Mouse (Mus musculus) midbrain, embryonic 14.5 days (tissue): ENCODE measurements around the gene Nipal4. TPM values are rescaled to one million over a fixed set of nuclear protein-coding genes. Genes with fewer than 3 reads are reported as not detected.
A peak's percentile ranks its signal among the peaks of the same experiment; 100 is the strongest.

Source experiments
- ATAC-seq: fragments of 200-750 bp; cut with Nextera tagmentation; 2 replicates; pipeline ENCODE4 v1.8.0; 2017; ENCODE audit warnings: moderate number of reproducible peaks, moderate library complexity; ENCODE audit not compliant: low FRiP score, low TSS enrichment
- DNase-seq: peaks from one replicate; pipeline ENCODE4 v3.0.0-alpha.2; 2015
- H3K27ac ChIP-seq: fragments of 300-500 bp; sonication (generic); replicated peaks from 2 replicates; pipeline ENCODE4 v1.5.1; 2014; ENCODE audit warnings: mild to moderate bottlenecking, low read depth, low read length, moderate library complexity
- H3K27me3 ChIP-seq: fragments of 300-500 bp; sonication (generic); 2 replicates; pipeline ENCODE4 v1.6.1; 2014; ENCODE audit warnings: low read length, control low read depth, mixed read lengths; ENCODE audit not compliant: control insufficient read depth, insufficient read depth
- H3K36me3 ChIP-seq: fragments of 300-500 bp; sonication (generic); 2 replicates; pipeline ENCODE4 v1.6.1; 2014; ENCODE audit warnings: low read length, control low read depth; ENCODE audit not compliant: control insufficient read depth, insufficient read depth
- H3K4me1 ChIP-seq: fragments of 300-500 bp; sonication (generic); 2 replicates; pipeline ENCODE4 v1.6.1; 2014; ENCODE audit warnings: mild to moderate bottlenecking, antibody characterized with exemption, low read length, control low read depth; ENCODE audit not compliant: control insufficient read depth, insufficient read depth
- H3K4me2 ChIP-seq: fragments of 300-500 bp; sonication (generic); 2 replicates; pipeline ENCODE4 v1.6.1; 2014; ENCODE audit warnings: mild to moderate bottlenecking, low read length, moderate library complexity
- H3K4me3 ChIP-seq: fragments of 300-500 bp; sonication (generic); replicated peaks from 2 replicates; pipeline ENCODE4 v1.5.1; 2014; ENCODE audit warnings: low read depth, low read length
- H3K9ac ChIP-seq: fragments of 300-500 bp; sonication (generic); replicated peaks from 2 replicates; pipeline ENCODE4 v1.6.1; 2014; ENCODE audit warnings: mild to moderate bottlenecking, low read length, moderate library complexity
- H3K9me3 ChIP-seq: fragments of 300-500 bp; sonication (generic); 2 replicates; pipeline ENCODE4 v1.6.1; 2016; ENCODE audit warnings: low read length, control low read depth, mixed read lengths; ENCODE audit not compliant: control insufficient read depth
- WGBS: fragments of 180-500 bp; shearing (Covaris S2); extraction: QIAGEN DNeasy Blood & Tissue Kit; methylation state at CpG from one replicate; pipeline ENCODE4 v1.1.7; 2014; 5-methylcytosine and 5-hydroxymethylcytosine counted together
- polyA plus RNA-seq: library from polyadenylated mRNA; unstranded; fragments of >200 nt; fragmentation: Nextera tagmentation; extraction: Ambion mirVana; gene quantifications from 2 replicates; pipeline ENCODE4 v1.2.1, GENCODE M21; 2014

Gene Nipal4
- 0.72 TPM in 1 of 2 replicates, not detected in the other for polyA plus RNA-seq

- H3K27ac ChIP-seq, result no peak within 1 kb of the TSS
- H3K4me2 ChIP-seq, result peak within 1 kb of the TSS; percentile 84
- H3K9ac ChIP-seq, result peak within 1 kb of the TSS; percentile 54
- no peaks in the 10 kb centered on the region for H3K36me3 ChIP-seq
- DNase-seq (peak; percentile 44), ATAC-seq (no peak)
- WGBS, result 2% methylated on average over 40 of the region's 40 CpGs
- H3K4me3 ChIP-seq, result peak within 1 kb of the TSS; percentile 42
- peaks cover 8% of the 10 kb centered on the region; the same call in 1 of the 2 replicates for H3K4me1 ChIP-seq
- no peaks in the 10 kb centered on the region for H3K9me3 ChIP-seq
- H3K27me3 ChIP-seq, result no peaks in the 10 kb centered on the region; the same call in 1 of the 2 replicates
These were observed at the start of gene Nipal4 for GRCm38 (mm10) chr11:46165866-46166585. Gene Nipal4, minus strand, starts transcription at chr11:46166508.

- no peak overlapping the region for H3K9ac ChIP-seq
- H3K4me2 ChIP-seq, result no peak overlapping the region
- DNase-seq (peak; percentile 96), ATAC-seq (peak; percentile 70; the same call in 1 of the 2 replicates)
- peaks cover 28% of the 10 kb centered on the region for H3K36me3 ChIP-seq
- H3K4me1 ChIP-seq, result peaks cover 30% of the 10 kb centered on the region
- WGBS, result 19% methylated on average over 3 of the region's 3 CpGs
- H3K27me3 ChIP-seq, result no peaks in the 10 kb centered on the region
- no peaks in the 10 kb centered on the region for H3K9me3 ChIP-seq
- peak overlapping the region; percentile 73 for H3K27ac ChIP-seq
- H3K4me3 ChIP-seq, result no peak overlapping the region
These were observed 49.0 kb upstream of the Nipal4 start for GRCm38 (mm10) chr11:46215354-46215753.

GRCm38 (mm10) chr11:46214368-46215230 is 48.3 kb upstream of the Nipal4 start:
- H3K4me2 ChIP-seq, result no peak overlapping the region
- H3K9me3 ChIP-seq, result no peaks in the 10 kb centered on the region
- 78% methylated on average over 14 of the region's 14 CpGs for WGBS
- H3K4me1 ChIP-seq, result peaks cover 25% of the 10 kb centered on the region
- peak overlapping the region; percentile 60; the same call in 1 of the 2 replicates for H3K27ac ChIP-seq
- H3K27me3 ChIP-seq, result no peaks in the 10 kb centered on the region
- H3K4me3 ChIP-seq, result no peak overlapping the region
- DNase-seq (no peak), ATAC-seq (no peak)
- no peak overlapping the region for H3K9ac ChIP-seq
- peaks cover 28% of the 10 kb centered on the region for H3K36me3 ChIP-seq

GRCm38 (mm10) chr11:46213844-46214243 is 47.5 kb upstream of the Nipal4 start:
- WGBS, result 92% methylated on average over 5 of the region's 5 CpGs
- Histone ChIP-seq H3K4me1 (peaks cover 17% of the 10 kb centered on the region), H3K27me3 (no peaks in the 10 kb centered on the region), H3K9me3 (no peaks in the 10 kb centered on the region), H3K4me3 (no peak overlapping the region), H3K27ac (no peak overlapping the region), H3K9ac (no peak overlapping the region), H3K36me3 (peaks cover 30% of the 10 kb centered on the region), H3K4me2 (no peak overlapping the region)
- no peak for DNase-seq
- ATAC-seq, result no peak

GRCm38 (mm10) chr11:46211858-46212257 is 45.5 kb upstream of the Nipal4 start:
- no peak overlapping the region for H3K4me3 ChIP-seq
- H3K9ac ChIP-seq, result no peak overlapping the region
- H3K9me3 ChIP-seq, result no peaks in the 10 kb centered on the region
- peaks cover 41% of the 10 kb centered on the region for H3K36me3 ChIP-seq
- no peak overlapping the region for H3K4me2 ChIP-seq
- peaks cover 4% of the 10 kb centered on the region; the same call in 1 of the 2 replicates for H3K4me1 ChIP-seq
- H3K27ac ChIP-seq, result no peak overlapping the region
- DNase-seq, result no peak
- WGBS, result 23% methylated on average over 3 of the region's 3 CpGs
- ATAC-seq, result no peak
- H3K27me3 ChIP-seq, result no peaks in the 10 kb centered on the region

GRCm38 (mm10) chr11:46209884-46210283 is 43.6 kb upstream of the Nipal4 start:
- H3K9me3 ChIP-seq, result no peaks in the 10 kb centered on the region
- DNase-seq, result no peak
- H3K4me2 ChIP-seq, result no peak overlapping the region
- WGBS, result 44% methylated on average over 2 of the region's 2 CpGs
- no peak overlapping the region for H3K4me3 ChIP-seq
- H3K4me1 ChIP-seq, result no peaks in the 10 kb centered on the region
- peaks cover 61% of the 10 kb centered on the region for H3K36me3 ChIP-seq
- no peak for ATAC-seq
- H3K9ac ChIP-seq, result no peak overlapping the region
- no peak overlapping the region for H3K27ac ChIP-seq
- H3K27me3 ChIP-seq, result no peaks in the 10 kb centered on the region

- Histone ChIP-seq H3K9me3 (no peaks in the 10 kb centered on the region), H3K4me1 (no peaks in the 10 kb centered on the region), H3K27ac (no peak overlapping the region), H3K27me3 (no peaks in the 10 kb centered on the region), H3K4me3 (no peak overlapping the region), H3K36me3 (peaks cover 73% of the 10 kb centered on the region), H3K4me2 (no peak overlapping the region), H3K9ac (no peak overlapping the region)
- 81% methylated on average over 17 of the region's 17 CpGs for WGBS
- no peak for DNase-seq
- ATAC-seq, result no peak
These were observed 39.5 kb upstream of the Nipal4 start for GRCm38 (mm10) chr11:46205639-46206409.

- Histone ChIP-seq H3K36me3 (peaks cover 83% of the 10 kb centered on the region), H3K9ac (no peak overlapping the region), H3K4me1 (no peaks in the 10 kb centered on the region), H3K4me3 (no peak overlapping the region), H3K4me2 (no peak overlapping the region), H3K27me3 (no peaks in the 10 kb centered on the region), H3K27ac (no peak overlapping the region), H3K9me3 (no peaks in the 10 kb centered on the region)
- 87% methylated on average over 9 of the region's 9 CpGs for WGBS
- DNase-seq (no peak), ATAC-seq (no peak)
These were observed 38.5 kb upstream of the Nipal4 start for GRCm38 (mm10) chr11:46204841-46205240.
